Mouse (Mus musculus): ENCODE results near the gene Sirpb1c.
"Not testable (repeated sequence)": the region's sequence is repeated elsewhere in the genome, so short reads cannot be mapped to it uniquely, and the experiment has no call there.

GRCm38 (mm10) chr3:15773642-15774041 is 74.7 kb downstream of the Sirpb1c start:
- not testable (repeated sequence) for TF ChIP-seq CTCF, EP300 (IDR thresholded peaks at IDR 0.05; ENCODE audit: low read depth)

Data from liver, postnatal 0 days (tissue).